Mouse (Mus musculus) lung, postnatal 10 days (tissue): ENCODE measurements around the gene Parp3.

Experiments used
- DNase-seq: peaks from one replicate; pipeline ENCODE4 v3.0.0; 2021

The Parp3 gene

DNA sequence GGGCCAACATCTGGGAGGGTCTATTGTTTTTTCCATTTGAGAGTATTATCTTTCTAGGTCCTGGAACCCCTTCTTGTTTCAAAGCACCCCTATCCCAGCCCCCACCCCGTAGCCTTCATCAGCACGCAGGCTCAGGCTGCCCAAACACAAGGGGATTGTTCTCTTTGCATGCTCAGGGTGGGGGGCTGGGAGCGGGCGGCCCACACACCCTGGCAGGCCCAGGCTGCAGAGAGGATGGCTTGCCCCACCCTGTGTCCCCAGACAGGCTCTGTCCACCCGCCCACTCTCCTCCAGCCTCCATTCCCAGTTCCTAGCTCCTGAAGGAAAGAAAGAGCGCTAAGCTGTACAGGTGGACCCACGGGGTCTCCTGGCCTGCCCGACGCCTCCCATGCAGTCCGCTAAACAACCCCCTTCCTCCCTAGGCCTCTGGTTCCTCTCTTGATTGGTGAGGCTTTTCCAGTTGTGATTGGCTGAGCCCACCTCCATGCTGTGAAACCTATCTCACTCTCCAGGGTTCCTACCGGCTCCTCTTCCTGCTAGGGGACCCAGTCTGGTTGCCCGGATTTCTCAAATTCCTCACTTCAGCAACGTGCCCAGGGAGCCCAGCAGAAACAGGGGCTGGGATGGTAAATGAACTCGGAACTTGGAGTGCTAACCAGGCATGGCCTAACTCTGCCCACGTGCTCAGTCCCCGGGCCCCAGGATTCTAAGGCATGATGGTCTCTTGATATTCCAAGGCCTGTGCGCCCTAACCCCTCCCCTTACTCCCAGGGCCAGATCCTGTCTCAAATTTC is 21.7 kb downstream of the Parp3 start:
- no peak for DNase-seq

DNA sequence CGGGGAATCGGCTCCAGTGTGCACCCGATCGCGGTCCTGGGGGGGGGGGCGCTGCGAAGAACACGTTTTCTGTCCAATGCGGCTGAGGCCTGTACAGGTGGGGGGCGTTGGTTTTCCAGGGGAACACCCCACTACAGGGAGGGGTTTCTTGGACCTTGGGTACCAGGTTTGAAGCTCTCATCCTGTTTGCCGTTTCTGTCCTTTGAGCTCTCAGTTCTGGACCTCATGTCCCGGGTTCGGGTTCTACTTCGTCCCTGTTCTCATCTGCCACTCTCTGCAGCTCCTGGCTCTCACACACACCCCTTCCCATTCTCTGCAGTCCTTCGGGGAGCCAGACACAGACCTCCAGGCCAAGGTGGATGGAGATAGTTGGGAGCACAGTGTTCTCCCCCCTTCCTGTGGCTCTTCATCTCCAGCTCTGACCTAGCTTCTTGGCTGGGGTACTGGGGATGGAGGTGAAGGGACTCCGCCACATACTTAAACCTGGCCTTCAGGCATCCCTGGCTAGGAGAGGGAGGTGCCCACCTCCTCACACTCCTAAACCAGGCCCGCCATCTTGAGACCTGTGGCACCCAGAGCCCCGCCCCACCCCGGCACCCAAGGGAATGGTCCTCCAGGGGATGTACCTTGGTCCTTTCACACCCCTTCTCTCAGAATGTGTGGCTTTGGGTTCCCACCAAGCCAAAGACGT is 22.5 kb downstream of the Parp3 start:
- DNase-seq: no peak

DNA sequence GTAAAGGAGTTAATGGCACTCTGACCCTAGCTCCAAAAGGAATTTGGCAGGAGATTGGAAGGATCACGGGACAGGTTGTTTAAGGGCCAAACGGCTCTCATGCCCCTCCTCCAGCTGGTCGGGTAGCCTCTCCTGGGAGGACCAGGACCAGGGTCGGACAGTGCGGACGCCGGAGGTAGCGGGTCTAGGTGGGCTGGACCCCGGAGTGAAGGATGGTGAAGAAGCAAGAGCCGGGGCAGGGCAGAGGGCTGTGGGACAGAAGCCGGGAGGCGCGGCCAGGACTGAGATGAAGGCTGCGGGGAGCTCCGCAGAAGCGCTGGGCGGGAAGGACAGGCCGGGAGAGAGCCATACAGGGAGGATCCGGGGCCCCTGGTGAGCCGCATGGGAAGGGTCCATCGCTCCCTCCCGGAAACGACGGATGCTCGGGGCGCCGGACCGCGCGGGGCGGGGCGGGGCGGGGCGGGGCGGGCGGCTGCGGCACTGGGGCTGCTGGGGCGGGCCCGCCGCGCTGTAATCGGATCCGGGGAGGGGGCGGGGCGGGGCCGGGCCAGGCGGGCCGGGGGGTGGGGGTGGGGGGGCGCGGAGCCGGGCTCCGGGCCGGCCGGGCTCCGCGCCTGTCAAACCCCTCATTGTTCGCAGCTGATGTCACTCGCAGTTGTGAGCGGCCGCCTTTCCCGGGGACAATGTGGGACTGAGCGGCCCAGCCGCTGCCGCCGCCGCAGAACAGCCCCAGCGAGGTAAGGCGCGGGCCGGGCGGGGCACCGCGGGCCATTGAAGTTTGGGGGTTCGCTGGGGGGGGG is 23.3 kb downstream of the Parp3 start, which contains the start of gene Pcbp4:
Gene Pcbp4 (plus strand): TSS at position 21 of the 800 bp plus-strand sequence.
- DNase-seq: peak; percentile 74

DNA sequence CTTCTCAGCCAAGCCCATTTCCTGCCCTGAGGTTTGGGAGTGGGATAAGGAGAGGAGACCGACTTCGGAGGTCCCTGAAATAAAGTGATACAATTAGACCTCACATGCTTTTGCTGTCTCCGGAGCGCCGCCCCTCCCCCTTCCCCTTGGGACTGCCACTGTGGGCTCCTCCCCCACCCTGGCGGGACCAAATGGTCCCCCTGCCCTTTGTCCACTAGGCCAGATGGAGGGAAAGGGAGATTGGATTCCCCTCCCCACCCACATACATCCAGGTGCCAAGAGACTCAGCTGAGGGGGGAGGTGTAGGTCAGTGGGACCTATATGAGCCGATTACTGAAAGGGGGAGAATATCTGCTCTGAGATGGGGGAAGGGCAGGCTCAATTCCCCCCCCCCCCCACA is 23.9 kb downstream of the Parp3 start:
- DNase-seq: peak; percentile 54

DNA sequence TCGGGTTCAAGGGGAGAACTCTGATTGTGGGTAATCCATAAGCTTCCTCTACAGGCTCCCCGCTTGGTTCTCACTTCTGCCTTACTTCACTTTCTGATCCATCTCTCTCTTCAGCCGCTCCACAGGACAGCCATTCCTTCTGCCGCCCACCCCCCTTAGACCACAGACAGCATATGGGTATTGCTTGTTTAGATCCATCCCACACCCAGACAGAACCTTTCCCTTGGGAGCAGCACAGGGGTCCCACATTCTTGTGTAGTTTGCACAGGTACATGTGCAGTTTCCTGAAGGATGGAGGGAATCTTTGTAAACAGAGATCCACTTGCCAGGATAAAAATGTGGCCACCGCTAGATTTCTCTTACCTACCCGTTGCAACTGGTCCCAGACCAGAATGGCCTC is 24.4 kb downstream of the Parp3 start:
- DNase-seq: no peak

DNA sequence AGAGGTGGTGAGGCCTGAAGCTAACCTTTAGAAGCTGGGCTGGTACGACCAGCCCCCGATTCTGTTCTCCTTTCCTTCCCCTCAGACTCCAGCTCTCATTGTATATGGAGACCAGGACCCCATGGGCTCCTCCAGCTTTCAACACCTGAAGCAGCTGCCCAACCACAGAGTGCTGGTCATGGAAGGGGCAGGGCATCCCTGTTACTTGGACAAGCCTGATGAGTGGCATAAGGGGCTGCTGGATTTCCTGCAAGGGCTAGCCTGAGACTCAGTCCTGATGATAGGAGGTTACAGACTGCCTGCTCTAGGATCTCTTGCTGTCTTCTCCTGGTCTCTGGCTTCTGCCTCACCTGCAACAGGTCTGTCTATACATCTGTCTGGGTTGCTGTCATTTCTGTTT is 24.9 kb downstream of the Parp3 start:
- no peak for DNase-seq

DNA sequence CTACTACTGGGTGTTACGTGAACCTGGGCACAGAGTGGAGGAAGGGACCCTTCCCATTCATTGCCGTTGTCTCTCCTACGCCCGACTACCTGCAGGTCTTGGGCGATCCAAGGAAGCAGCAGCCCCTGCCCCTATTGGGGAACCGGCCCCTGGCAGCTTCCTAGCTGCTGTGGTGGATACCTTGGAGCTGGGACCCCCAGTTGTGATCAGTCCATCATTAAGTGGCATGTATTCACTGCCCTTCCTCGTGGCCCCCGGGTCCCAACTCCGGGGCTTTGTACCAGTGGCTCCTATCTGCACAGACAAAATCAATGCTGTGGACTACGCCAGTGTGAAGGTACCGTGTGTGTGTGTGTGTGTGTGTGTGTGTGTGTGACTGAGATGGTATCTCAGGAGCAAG is 25.5 kb downstream of the Parp3 start:
- no peak for DNase-seq

DNA sequence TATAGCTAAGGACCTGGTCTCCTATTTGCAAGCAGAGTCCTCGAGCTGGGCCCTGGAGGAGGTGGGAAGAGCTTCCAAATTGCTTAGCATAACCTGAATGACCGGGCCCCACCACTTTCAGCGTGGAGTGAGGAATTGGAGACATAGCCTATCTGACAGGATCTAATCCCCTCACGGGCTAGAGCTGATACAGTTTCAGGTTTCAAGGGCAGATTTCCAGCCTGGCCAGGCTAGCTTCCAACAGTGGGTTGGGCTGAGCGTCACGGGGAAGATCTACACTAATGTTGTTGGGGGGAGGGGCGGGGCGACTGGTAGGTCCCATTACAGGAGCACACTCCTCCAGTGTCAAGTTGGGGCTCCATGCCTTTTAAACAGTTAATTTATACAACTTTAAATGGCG is 26.1 kb downstream of the Parp3 start:
- DNase-seq: peak; percentile 68

DNA sequence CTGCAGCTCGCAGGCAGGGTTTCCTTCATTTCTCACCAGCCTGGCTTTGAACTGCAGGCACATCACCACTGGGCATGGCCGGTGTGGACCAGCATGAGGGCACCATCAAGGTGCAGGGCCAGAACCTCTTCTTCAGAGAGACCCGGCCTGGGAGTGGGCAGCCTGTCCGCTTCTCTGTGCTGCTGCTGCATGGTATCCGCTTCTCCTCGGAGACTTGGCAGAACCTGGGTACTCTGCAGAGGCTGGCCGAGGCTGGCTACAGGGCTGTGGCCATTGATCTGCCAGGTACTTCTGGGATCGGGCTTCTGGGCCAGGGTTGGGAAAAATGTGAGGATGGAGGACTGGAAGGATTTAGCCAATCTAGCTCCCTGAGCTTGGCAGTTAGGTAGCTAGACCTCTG is 26.8 kb downstream of the Parp3 start:
- no peak for DNase-seq

DNA sequence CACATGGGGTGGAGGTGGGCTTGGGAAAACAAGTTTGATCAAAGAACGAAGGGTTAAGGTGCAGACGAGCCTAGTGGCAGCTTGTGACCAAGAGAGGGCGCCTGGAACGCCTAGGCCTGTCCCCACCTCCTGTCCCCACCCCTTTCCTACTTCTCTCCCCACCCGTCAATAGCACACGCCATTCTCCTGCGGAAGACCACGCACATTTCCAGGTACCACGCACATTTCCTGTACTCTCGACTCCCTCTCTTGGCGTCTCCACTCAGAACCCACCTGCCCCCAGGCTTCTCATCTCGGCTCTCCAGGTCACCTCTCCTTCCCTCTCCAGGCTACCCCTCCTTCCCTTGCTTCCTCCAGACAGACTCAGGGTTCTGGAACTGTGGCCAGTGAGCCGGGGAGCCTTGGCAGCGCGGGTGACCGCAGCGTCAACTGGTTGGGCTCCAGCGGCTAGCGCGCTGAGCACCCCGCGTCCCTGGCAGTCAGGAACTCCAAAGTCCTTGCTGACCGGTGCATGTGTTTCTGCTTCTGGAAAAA is 28.2 kb downstream of the Parp3 start:
- DNase-seq: peak; percentile 90

DNA sequence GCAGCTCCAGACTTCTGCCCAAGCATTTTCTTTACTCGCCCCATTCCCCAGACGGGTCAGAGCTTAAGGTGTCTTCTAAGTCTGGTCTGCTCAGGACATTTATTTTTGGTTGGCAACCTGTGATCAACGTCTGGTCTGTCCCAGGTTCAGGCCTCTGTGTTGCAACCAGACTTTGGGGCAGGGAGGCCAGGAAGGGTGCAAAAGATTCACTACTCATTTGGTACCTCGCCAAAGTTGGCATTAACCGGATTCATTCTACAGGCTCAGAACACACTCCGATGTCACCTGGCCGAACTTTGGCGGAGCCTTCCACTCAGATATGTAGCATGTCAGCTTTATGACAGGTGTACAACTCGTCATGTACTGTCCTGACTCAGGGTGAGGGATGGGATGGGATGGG is 28.8 kb downstream of the Parp3 start:
- DNase-seq: no peak

DNA sequence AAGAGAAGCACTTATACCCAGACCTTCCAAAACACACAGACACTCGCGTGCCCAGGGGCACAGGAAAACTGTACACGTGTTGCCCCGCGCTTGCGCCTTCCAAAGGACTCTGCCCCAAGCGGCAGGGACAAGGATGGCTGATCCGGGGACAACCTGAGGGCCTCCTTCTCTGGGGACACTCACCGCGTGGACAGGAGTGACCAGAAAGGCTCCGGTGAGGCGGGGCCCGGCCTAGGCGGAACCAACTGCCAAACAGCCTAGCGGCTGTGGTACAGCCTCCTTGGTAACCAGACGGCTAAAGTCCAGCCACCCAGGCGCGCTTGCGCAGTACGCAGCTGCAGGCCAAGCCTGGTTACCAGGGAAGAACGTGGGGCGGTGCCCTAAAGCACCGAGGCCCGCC is 29.4 kb downstream of the Parp3 start, which contains the start of the genes Abhd14b and Abhd14a:
Gene Abhd14b (plus strand): TSS at position 112 of the 400 bp plus-strand sequence.
Gene Abhd14a (minus strand): TSS at position 331 of the 400 bp plus-strand sequence.
- peak; percentile 95 for DNase-seq

DNA sequence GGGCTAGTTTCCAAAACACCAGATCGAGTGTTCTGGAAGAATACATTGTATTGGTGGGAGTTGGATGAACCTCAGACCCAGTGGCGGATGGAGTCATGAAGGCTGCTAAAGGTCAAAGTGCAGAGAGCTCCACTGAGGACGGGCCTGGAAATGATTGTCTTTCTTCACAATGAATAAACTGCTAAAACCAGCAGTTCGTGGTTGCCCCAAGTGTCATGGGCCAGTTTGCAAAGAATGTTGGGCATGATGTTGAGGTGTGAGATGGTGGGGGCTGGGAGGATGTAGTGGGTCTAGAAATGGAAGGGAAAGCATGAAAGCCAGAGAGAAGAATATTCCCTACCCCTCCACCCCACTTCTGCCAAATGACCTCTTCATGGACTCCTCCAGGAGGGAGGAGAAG is 31.9 kb downstream of the Parp3 start:
- no peak for DNase-seq

DNA sequence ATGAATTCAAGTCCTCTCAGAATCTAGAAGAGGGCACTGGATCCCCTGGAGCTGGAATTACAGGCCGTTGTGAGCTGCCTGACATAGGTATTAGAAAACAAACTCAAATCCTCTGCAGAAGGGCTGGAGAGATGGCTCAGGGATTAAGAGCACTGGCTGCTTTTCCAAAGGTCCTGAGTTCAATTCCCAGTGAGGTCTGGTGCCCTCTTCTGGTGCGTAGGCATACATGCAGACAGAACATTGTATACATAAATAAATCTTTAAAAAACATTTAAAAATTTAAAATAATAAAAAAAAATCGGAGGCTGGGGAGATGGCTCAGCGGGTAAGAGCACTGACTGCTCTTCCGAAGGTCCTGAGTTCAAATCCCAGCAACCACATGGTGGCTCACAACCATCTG is 34.1 kb downstream of the Parp3 start:
- no peak for DNase-seq

DNA sequence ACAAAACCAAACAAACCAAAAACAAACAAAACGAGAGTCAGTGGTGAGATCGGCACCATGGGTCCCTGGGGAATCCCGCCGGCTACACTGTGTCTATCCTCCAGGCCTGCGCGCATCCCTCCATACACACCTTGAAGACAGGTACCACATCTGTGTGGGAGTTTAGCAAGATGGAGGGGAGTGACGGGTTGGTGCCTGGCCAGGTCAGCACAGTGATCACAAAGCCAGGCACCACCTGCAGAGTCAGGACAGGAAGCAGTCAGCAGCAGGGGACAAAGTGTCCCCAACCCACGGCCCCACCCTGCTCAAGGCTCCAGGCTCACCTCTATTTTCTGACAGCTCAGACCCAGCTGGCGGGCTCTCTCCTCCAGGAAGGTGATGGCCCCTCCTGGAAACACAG is 40.2 kb downstream of the Parp3 start:
- DNase-seq: no peak

DNA sequence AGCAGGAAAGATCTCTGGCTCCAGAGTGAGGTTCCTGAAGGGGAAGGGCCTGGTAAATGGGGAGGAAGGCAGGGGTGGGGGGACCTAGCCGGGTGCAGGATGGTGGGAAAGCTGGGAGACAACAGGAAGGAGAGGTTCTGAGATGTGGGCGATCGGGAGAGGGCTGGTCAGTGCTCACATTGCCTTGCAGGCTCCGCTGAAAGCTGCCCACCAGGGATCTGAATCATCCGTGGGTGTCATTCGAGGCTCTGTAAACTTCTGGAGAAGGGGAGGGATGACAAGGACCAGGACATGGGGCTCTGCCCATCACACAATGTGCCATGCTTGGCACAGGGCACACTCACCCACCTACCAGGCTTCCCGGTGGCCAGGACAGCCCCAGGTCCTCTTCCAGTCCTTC is 43.4 kb downstream of the Parp3 start:
- DNase-seq: no peak

DNA sequence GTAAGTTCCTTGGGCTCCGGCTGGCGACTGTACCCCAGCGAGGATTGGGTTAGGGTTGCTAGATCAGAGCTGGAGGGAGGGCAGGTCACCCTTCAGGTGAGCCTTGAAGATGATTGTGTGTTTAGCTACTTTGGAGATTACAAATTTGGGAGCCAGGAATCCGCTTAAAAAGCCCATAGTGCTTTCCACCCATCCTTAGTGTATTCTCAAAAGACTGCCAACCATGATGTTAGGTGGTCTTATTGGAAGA is 46.8 kb downstream of the Parp3 start:
- no peak for DNase-seq

DNA sequence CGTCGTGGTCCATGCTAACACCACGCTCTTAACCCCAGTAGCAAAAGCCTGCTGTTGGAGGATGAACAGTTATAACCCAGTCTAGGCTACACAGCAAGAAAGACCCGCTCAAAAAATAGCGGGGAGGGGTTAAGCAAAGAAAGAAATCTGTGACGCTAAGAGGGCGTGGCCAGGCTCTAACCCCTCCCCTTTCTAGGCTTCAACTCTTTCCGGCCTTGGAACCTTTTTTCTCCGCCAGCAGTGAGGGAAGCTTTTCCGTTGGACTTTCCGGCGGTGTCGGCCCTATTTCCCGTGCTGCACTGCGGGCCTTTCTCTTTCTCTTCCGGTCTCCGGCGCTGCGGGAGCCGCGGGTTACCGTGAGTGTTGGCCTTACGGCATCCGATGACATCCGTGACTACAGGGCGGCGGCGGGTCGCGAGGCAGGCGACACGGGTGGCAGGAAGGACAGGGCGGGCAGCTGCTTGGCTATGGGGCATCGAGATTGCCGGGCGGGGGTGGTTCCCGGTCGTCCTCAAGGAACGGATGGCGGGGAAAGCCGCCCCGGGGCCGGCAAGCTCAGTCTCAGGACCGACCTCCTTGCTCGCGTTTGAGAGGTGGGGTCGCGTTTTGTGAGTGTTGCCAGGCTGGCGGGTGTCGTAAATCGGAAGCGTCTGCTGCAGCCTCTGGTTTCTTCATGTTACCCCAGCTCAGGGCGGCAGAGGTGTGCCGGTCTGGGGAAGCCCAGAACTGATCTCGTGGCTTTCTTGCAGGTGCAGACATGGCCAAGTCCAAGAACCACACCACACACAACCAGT is 47.3 kb downstream of the Parp3 start, which contains the start of gene Rpl29:
Gene Rpl29 (plus strand): TSS at position 234 of the 794 bp plus-strand sequence.
- peak; percentile 97 for DNase-seq

DNA sequence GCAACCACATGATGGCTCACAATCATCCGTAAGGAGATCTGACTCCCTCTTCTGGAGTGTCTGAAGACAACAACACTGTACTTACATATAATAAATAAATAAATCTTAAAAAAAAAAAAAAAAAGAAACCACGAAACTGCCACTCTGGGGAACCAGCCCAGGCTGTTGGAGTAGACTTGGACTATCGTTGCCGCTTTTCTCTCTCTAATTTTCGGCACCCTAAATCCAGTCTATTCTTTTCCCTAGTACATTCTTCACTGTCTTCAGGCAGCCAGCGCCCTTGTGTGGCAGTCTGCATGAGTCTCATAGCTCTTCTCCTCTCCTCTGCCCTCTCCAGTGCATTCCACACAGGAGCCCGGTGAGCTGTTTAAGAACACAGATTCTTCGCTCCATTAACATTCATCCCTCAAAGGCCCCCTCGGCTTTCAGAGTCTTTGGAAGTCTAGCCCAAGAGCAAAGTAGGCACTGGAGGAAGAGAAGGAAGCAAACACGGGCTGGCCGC is 48.0 kb downstream of the Parp3 start:
- DNase-seq: no peak

DNA sequence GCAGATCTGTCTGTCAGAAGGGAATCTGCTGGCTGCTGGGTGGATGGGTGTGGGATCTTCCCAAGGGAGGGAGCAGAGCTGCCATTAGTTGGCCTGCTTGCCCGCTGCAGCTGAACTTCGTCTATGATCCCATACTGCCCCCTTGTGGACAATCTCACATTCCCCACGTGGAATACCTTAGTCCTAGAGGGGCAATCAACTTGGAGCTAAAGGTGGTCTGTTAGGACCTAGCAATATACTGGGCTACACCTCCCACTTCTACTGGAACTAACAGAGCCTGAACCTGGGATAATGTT is 54.9 kb downstream of the Parp3 start:
- DNase-seq: peak; percentile 94

DNA sequence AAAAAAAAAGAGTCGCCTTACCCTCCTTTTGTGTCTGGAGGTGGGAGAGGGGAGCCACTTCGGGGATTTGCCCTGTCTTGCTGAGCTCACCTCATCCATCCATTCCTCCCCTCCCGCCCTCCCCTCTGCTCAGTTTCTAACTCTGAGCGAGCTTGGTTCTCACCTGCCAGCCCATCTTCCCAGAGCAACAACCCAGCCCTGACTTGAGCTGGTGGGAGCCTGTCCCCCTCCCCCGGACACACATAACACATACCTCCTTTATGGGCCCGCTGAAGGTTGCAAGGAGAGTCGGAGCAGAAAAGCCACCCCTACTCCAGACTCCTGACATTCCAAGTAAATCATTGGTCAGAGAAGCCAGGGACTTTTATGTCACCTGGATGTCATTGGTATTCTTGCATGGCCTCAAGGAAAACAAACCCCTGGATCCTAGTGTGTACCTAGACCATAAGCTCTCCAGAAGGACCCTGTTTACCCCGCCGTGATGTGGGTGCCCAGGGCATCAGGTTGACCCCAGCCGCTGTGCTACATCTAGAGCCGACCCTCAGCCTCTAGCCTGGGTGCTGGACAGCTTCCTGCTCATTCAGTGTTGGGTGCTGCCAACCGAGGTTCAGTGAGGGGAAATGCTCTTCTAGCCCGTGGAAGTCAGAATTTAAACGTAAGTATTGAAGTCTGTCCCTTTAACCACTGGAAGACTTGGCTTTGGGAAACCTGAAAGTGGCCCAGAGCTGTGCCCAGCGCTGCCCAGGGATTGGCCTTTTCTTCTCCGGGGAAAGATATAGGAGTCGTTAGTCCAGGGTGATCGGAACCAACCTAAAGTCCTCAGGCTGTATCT is 55.5 kb downstream of the Parp3 start:
- no peak for DNase-seq

DNA sequence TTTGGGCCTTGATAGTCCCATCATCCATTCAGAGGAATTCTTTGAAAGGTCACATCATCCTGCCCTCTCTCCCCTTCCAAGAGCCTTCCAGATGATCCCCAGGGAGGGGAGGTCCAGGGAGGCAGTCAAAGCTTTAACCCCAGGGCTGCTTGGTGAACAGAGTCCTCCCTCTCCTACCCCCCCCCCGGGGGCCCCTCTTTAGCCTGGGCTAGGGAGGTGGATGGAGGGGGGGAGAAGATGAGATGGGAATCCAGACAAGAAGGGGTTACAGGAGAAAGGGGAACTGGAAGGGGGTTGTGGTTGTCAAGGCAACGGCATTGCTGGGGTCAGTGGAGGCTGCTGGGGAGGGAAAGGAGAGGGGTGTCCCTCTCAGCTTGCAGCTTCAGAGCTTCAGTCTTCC is 56.1 kb downstream of the Parp3 start:
- no peak for DNase-seq
